Mouse (Mus musculus) brain, embryonic 14.5 days (tissue): ENCODE data around the gene Myo5c.

Source experiments
- CTCF ChIP-seq: fragments of 200-500 bp; IDR thresholded peaks from 2 replicates; pipeline ENCODE4 v1.5.1; 2012; ENCODE audit warnings: inconsistent platforms, mild to moderate bottlenecking, moderate library complexity, borderline replicate concordance; ENCODE audit not compliant: insufficient read depth, insufficient read length; ENCODE audit errors: extremely low read depth
- POLR2A ChIP-seq: fragments of 200-500 bp; IDR thresholded peaks from 2 replicates; pipeline ENCODE4 v1.6.1; 2012; ENCODE audit warnings: mild to moderate bottlenecking, inconsistent platforms, borderline replicate concordance; ENCODE audit not compliant: poor library complexity, insufficient read depth, insufficient read length, severe bottlenecking; ENCODE audit errors: extremely low read depth

- TF ChIP-seq CTCF (no peak), POLR2A (no peak)
These were observed 14.5 kb downstream of the Myo5c start for GRCm38 (mm10) chr9:75246080-75246930.
